Mouse (Mus musculus) layer of hippocampus, adult 2 months (tissue): ENCODE measurements around the gene Mettl24. TPM values are rescaled to one million over a fixed set of nuclear protein-coding genes. Genes with fewer than 3 reads are reported as not detected.
"Not testable (repeated sequence)": the region's sequence is repeated elsewhere in the genome, so short reads cannot be mapped to it uniquely, and the experiment has no call there.

ENCODE experiments used
- DNase-seq, 2 experiments: peaks; one replicate each; pipeline ENCODE4 v3.0.0; 2022; ENCODE audit warnings: low spot score in 2 of 2
- H3K27ac ChIP-seq: fragments of 200-600 bp; 2 replicates; pipeline ENCODE4 v1.8.1; 2022
- H3K4me3 ChIP-seq: fragments of 200-600 bp; 2 replicates; pipeline ENCODE4 v1.8.1; 2022; ENCODE audit warnings: mild to moderate bottlenecking
- CTCF ChIP-seq: fragments of 200-600 bp; conservative IDR thresholded peaks from 2 replicates; pipeline ENCODE4 v1.8.1; 2022; ENCODE audit warnings: antibody characterized with exemption, mild to moderate bottlenecking, moderate library complexity
- total RNA-seq, 2 experiments: library from RNA; stranded (reverse); gene quantifications; 2 replicates each; pipeline ENCODE4 v1.2.3; 2021

The Mettl24 gene
- total RNA-seq, 2 experiments from 2014 or later, result 2.0 to 2.8 TPM

DNA sequence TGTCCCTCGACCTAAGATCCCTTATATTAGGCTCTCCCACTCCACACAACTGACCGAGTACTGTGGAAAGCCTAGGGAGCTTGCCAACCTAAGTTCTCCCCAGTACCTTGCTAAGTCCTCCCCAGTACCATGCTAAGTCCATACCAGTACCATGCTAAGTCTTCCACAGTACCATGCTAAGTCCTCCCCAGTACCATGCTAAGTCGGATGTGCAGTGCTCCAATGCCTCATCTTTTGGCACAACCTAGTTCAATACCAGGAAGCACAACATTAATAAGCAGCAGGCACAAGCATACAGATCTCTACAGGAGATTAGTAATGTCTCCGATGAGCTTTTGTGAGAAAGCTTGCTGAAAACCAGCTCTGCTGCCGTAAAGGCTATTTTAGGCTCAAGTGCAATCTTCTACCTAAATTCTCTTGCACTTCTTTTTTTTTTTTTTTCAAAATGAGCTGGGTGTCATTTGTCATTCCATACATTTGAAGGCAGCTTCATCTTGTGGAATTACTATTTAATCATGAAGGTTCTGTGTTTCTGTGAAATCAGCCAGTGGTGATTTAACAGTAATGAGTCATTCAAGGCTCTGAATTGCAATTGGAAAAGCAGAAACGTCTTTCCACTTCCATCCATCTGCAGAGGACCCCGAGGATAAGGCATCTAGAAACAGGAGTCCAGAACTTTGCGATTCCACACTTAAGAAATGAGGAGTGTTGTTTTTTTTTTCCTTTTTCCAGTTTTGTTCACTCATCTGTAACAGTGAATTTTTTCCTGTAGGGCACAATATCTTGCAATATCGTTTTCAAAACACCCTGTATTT is 77.3 kb downstream of the Mettl24 start:
- DNase-seq, result no peak
- no peak for TF ChIP-seq CTCF
- no peak overlapping the region for H3K4me3 ChIP-seq
- H3K27ac ChIP-seq, result peak overlapping the region; percentile 92

DNA sequence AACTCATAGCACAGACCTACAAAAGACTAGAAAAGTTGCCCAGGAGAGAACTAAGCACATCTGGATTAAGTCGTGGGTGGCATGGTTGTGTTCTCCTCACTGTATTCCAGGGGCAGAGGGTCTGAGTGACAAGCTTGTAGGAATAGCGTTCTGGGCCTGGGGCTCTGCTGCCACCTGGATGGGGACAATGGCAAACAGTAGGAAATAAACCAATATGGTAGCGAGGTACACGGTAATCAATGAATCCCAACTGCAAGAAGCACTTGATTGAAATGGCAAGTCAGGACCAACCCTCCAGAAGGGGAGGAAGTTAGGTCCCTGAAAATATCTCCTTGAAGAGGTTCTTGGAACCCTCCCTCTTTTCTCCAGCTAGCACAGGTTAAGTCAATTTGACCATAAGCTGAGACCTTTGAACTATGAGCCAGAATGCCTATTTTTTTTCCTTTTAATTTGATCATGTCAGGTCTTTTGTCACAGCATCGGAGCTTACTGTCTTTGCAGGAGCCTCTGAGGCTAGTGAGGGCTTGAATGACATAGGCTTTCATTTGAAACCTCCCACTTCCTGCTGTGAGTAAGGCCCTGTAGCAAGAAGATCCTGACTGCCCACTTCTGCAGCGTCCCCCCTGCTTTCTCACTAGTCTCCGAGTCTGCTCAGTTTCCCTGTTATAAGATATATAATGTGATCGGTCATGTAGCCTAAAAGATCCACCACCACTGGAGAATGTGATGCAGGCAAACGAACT is 78.1 kb downstream of the Mettl24 start:
- 0 out of 2 replicates have a peak, but pooled peaks have one; percentile 11 for TF ChIP-seq CTCF
- peak overlapping the region; percentile 92 for H3K27ac ChIP-seq
- H3K4me3 ChIP-seq, result no peak overlapping the region
- DNase-seq, result no peak

DNA sequence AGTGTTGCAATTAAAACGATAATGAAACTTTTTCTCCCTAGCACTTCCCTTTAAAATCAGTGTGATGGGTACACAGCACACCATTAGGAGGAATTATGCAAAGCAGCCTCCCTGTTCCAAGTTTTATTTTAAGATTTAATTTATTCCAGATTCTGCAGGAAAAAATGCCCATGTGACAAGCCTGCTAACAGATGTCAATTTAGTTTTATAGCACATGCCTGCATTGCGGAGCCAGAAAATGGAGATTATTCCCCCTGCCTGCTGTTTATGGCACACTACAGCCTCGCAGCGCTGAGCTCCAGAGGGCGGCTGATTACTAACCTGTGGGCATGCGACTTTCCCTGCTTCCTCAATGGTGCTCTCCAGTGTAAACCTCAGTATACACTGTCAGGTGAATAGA is 79.5 kb downstream of the Mettl24 start:
- H3K27ac ChIP-seq, result peak overlapping the region; percentile 92
- peak; percentile 71 to 85 for DNase-seq
- no peak overlapping the region for H3K4me3 ChIP-seq
- peak; percentile 60 for TF ChIP-seq CTCF

DNA sequence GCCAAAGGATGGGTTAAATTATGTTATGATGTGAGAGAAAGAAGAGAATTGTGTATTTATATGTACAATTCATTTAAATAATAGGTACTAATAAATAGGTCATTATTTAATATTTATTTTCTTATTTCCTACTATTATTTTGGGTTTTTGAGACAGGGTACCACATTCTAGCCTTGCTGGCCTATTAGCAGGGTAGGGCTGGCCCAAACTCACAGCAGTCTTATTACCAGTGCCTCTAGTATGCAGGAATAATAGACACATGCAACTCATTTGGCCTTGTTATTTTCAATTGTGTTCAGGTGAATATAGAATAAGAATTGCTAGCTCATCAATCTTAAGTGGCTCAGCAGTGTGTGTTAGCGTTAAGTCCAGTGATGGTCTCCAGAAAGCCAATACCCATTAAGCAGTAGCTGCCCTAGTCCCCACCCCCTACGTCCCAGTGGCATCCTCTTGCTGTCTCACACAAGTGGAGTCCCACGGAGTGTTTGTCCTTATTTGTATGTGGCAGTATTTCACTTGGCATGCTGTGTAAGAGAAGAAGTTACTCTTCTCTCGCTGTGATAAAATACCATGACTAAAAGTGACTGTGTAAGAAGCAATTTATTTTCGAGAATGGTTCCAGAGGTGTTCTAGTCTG is 80.1 kb downstream of the Mettl24 start:
- no peak for TF ChIP-seq CTCF
- H3K27ac ChIP-seq, result peak overlapping the region; percentile 92
- no peak overlapping the region for H3K4me3 ChIP-seq
- DNase-seq, result no peak

DNA sequence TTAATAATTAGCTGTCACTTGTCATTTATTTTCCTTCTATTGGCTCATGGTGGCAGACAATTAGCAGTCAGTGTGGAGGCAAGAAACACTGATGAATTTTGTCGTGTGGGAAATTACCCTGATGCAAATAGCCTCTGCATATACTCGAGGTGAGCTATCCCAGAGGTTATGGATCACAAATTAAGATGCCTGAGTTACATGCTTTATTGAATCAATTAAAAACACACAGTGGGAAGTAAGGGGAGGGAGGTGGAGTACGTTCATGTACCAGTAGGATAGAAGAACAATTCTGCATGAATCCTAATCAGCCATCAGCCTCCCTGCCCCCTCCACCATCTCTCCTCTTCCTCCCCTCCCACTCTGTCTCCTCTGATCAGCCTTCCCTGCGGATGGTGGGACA is 89.2 kb downstream of the Mettl24 start:
- no peak for DNase-seq
- no peak for TF ChIP-seq CTCF
- H3K4me3 ChIP-seq, result no peak overlapping the region

DNA sequence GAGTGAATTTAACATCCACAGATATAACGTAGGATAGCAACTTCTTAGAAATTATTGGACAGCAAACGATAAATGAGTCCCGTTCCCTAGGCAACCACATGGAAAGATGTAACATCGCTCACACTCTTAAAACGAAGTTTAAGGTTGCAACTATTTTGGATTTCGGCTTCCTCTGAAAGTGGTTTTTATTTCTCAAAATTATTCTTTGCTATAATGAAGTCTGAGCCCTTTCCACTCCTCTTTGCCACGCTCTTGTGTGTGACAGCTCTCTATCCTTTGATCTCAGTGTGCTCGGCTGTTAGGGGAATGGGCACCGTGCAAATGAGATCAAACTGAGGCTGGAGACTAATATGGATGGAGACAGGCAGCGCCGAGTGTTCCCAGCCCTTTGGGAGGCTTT is 92.1 kb downstream of the Mettl24 start:
- H3K27ac ChIP-seq, result peak overlapping the region; percentile 49
- DNase-seq, result no peak
- no peak for TF ChIP-seq CTCF
- H3K4me3 ChIP-seq, result no peak overlapping the region; the same call in 1 of the 2 replicates

More for the DNA sequence above, 89.2 kb downstream of the Mettl24 start:
- no peak overlapping the region for H3K27ac ChIP-seq

DNA sequence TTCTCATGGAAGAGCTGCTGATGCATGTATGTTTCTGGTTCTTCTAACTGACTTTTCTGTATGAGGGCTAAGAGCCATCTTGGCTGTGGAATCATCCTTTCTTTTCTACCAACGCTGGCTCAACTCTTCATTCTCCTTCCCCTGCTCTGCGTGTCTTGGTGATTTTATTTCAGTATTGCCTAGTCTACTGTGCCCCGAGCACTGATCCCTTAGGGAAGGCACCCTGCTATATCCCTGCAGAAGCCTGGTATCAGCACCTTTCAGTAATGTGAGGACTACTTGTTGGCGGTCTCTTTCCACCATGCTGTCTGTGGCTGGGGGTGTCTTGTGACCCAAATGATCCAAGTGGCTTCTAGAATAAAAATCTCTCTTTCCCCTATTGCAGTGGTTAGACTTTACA is 92.6 kb downstream of the Mettl24 start:
- Histone ChIP-seq H3K27ac (peak overlapping the region; percentile 49; the same call in 1 of the 2 replicates), H3K4me3 (no peak overlapping the region)
- TF ChIP-seq CTCF, result no peak
- no peak for DNase-seq

DNA sequence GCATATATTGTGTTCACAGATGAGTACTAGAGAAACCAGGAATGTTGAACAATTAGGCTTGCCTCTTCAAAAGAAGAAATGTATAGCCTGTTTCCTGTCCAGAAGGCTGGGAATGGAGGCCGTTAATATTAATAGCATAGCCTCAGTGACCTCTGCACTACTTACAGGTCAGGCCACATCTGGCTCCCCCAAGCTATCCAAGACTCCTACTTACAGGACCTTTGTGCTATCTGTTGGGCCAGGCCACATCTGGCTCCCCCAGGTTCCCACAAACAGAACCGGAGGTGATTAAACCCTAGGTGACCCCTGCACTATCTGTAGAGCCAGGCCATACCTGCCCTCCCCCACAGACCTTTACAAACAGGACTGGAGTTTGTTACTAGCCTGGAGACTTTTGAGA is 94.1 kb downstream of the Mettl24 start:
- no peak overlapping the region for H3K4me3 ChIP-seq
- no peak overlapping the region for H3K27ac ChIP-seq
- no peak for TF ChIP-seq CTCF
- no peak for DNase-seq

DNA sequence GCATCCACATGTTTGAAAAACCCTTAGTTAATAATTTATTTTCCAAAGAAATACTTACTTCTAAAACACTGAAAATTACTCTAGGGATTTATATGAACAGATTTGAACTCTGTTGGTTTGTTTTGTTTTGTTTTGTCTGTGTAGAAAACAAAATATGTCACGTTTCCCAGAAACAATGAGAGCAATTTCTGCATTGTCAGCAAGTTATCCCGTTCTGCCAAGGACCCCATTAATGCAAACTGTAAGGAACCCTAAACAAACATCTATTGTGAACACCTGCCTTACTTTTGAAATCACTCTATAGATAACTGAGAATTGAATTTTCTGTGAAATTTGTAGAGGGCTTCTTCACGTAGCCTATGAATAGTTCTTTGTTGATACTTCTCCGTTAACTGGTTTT is 95.4 kb downstream of the Mettl24 start:
- H3K27ac ChIP-seq, result no peak overlapping the region
- H3K4me3 ChIP-seq, result no peak overlapping the region
- no peak for DNase-seq
- no peak for TF ChIP-seq CTCF

DNA sequence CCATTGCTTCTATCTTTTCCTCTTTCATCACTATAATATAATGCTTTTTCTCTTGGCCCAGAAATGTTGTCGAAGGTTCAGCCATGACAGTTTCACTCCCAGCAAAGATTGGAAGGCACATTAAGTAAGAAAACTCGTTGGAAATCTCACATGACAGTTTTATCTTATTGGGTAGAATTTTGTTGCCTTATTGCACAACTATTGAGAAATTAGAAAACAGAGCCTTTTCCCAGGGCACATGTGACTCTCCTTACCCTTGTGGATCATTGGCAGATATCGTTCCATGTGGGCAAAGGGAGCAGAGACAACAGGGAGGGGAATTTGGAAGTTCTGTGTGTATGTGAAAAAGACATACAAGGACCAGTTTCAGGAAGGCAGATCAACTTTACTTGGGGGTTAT is 107.3 kb downstream of the Mettl24 start:
- DNase-seq, result no peak
- peak overlapping the region; percentile 84 for H3K27ac ChIP-seq
- H3K4me3 ChIP-seq, result no peak overlapping the region
- TF ChIP-seq CTCF, result no peak

DNA sequence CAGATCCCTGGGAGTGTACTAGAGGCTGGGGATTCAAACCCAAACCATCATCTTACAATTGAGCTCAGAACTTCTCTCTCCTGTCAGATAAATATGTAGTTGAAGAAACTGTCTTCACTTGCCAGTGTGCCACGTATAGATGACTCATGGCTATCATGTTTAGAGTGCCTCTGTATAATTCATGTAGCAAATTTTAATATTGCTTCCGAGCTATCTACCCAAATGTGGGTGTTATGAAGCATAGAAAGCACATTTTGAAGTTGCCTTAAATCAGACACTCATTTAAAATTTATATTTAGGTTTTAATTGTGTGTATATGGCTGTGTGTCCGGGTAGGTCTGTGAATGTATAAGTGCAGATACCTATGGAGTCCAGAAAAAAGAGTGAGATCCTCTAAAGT is 109.0 kb downstream of the Mettl24 start:
- H3K27ac ChIP-seq, result peak overlapping the region; percentile 87
- no peak for TF ChIP-seq CTCF
- DNase-seq, result no peak
- H3K4me3 ChIP-seq, result no peak overlapping the region

DNA sequence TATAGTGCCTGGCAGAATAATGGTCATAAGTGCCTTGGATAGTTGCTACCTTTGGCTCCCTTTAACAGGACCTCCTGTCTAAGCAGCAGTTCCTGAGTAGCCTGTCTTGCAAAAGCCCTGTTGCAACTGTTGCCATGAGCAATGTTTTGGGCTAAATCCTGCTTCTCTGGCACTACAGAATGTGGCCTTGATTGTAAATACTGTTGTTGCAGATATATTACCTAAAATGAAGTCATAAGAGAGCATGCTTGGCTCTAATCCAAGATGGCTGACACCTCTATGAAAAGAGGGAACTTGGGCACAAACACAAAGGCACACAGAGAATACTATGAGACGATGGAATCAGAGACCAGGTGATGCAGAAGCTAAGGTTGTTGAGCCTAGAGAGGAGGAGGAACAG is 122.1 kb downstream of the Mettl24 start:
- Histone ChIP-seq H3K4me3 (no peak overlapping the region), H3K27ac (peak overlapping the region; percentile 55)
- TF ChIP-seq CTCF, result no peak
- DNase-seq, result no peak

DNA sequence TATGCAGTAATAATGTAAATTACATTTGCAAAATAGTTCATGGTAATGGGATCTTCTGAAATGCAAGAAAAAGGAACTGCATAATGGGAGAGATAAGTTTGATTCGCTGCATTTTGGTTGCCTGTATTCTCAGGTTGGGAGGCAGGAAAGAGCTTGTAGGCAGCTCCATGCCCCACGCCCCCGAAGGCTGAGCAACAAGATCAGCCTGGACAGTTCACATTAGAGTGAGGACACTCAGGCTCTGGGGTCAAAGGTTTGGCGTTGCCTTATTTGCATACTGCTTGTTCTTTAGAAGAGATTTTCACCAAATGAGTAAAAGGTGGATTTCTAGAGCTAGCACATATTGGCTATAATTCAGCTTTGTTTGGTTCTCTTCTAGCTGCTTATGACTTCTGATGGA is 123.1 kb downstream of the Mettl24 start:
- DNase-seq, result no peak
- no peak for TF ChIP-seq CTCF
- Histone ChIP-seq H3K27ac (no peak overlapping the region), H3K4me3 (no peak overlapping the region)

DNA sequence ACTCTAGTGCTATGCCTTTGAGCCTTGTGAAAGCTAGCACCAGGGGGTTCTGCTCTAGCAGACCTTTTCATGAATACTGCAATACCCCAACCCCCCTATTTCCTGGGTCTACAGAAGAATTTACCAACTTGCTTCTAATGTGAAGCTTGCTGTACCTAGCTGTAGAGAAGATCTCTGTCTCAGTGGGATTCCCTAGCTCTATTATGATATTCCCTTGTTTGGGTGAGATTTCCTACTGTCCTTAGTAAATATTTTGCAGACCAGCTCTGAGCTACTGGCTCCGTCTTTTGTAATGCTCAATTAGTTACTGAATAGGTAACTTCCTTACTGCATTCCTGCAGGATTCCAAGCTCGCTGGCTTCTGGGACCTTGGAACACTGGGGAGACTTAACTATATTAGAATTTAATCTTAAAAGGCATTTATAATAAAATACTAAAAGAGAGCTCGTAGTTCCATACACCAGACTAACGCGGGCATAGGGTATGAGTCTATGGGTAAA is 126.4 kb downstream of the Mettl24 start:
- DNase-seq, H3K27ac ChIP-seq, H3K4me3 ChIP-seq: not testable (repeated sequence)
